Mouse (Mus musculus) neural tube, embryonic 13.5 days (tissue): ENCODE measurements at regions not wholly inside any gene's neighbourhood (a gene's known extent, or its start where the extent isn't known, plus 50 kb on each side); places are given as distances from the start of the nearest gene placed in this dataset.

Experiments
- ATAC-seq: fragments of 200-750 bp; cut with Nextera tagmentation; 2 replicates; pipeline ENCODE4 v1.8.0; 2017; ENCODE audit warnings: low read depth, mild to moderate bottlenecking, moderate TSS enrichment, moderate library complexity
- H3K27ac ChIP-seq: fragments of 300-500 bp; sonication (generic); replicated peaks from 2 replicates; pipeline ENCODE4 v1.5.1; 2015; ENCODE audit warnings: moderate library complexity, mild to moderate bottlenecking, inconsistent platforms
- H3K27me3 ChIP-seq: fragments of 300-500 bp; sonication (generic); 2 replicates; pipeline ENCODE4 v1.6.1; 2015; ENCODE audit warnings: mild to moderate bottlenecking, inconsistent platforms
- H3K36me3 ChIP-seq: fragments of 300-500 bp; sonication (generic); 2 replicates; pipeline ENCODE4 v1.6.1; 2015; ENCODE audit warnings: mild to moderate bottlenecking, inconsistent platforms
- H3K4me1 ChIP-seq: fragments of 300-500 bp; sonication (generic); replicated peaks from 2 replicates; pipeline ENCODE4 v1.6.1; 2015; ENCODE audit warnings: inconsistent platforms
- H3K4me2 ChIP-seq: fragments of 300-500 bp; sonication (generic); 2 replicates; pipeline ENCODE4 v1.6.1; 2015; ENCODE audit warnings: inconsistent platforms, mild to moderate bottlenecking, moderate library complexity
- H3K4me3 ChIP-seq: fragments of 300-500 bp; sonication (generic); 2 replicates; pipeline ENCODE4 v1.5.1; 2015; ENCODE audit warnings: mild to moderate bottlenecking, inconsistent platforms
- H3K9ac ChIP-seq: fragments of 300-500 bp; sonication (generic); 2 replicates; pipeline ENCODE4 v1.6.1; 2015; ENCODE audit warnings: moderate library complexity, mild to moderate bottlenecking, inconsistent platforms
- H3K9me3 ChIP-seq: fragments of 300-500 bp; sonication (generic); 2 replicates; pipeline ENCODE4 v1.6.1; 2016; ENCODE audit warnings: inconsistent platforms
- WGBS: fragments of 180-500 bp; shearing (Covaris S2); methylation state at CpG from one replicate; pipeline ENCODE4 v1.1.7; 2015; 5-methylcytosine and 5-hydroxymethylcytosine counted together

- peaks cover 6% of the 10 kb centered on the region for H3K4me1 ChIP-seq
- peaks cover 53% of the 10 kb centered on the region for H3K27me3 ChIP-seq
- H3K9me3 ChIP-seq = no peaks in the 10 kb centered on the region
- H3K4me3 ChIP-seq = no peak overlapping the region
- ATAC-seq = no peak
- H3K9ac ChIP-seq = no peak overlapping the region
- H3K27ac ChIP-seq = no peak overlapping the region
- no peak overlapping the region for H3K4me2 ChIP-seq
- no peaks in the 10 kb centered on the region for H3K36me3 ChIP-seq
- 88% methylated on average over 18 of the region's 18 CpGs for WGBS
Measured at GRCm38 (mm10) chr19:37795552-37796343, 98.2 kb downstream of the Cyp26a1 start.

- H3K27ac ChIP-seq = no peak overlapping the region
- WGBS = 74% methylated on average over 3 of the region's 3 CpGs
- peaks cover 17% of the 10 kb centered on the region for H3K27me3 ChIP-seq
- no peak overlapping the region for H3K4me3 ChIP-seq
- H3K9ac ChIP-seq = no peak overlapping the region
- H3K4me2 ChIP-seq = no peak overlapping the region
- H3K9me3 ChIP-seq = no peaks in the 10 kb centered on the region
- H3K36me3 ChIP-seq = no peaks in the 10 kb centered on the region
- no peak for ATAC-seq
- no peaks in the 10 kb centered on the region for H3K4me1 ChIP-seq
Measured at GRCm38 (mm10) chr19:37800161-37800660, 102.6 kb downstream of the Cyp26a1 start.

GRCm38 (mm10) chr19:37809666-37810065 is 112.1 kb downstream of the Cyp26a1 start:
- 84% methylated on average over 11 of the region's 11 CpGs for WGBS
- Histone ChIP-seq H3K36me3 (no peaks in the 10 kb centered on the region), H3K4me1 (peaks cover 16% of the 10 kb centered on the region), H3K9ac (no peak overlapping the region), H3K27me3 (no peaks in the 10 kb centered on the region), H3K4me2 (no peak overlapping the region), H3K9me3 (no peaks in the 10 kb centered on the region), H3K4me3 (no peak overlapping the region), H3K27ac (no peak overlapping the region)
- no peak for ATAC-seq

GRCm38 (mm10) chr19:37814089-37815073 is 116.8 kb downstream of the Cyp26a1 start:
- H3K4me2 ChIP-seq = peak overlapping the region; percentile 31
- no peak overlapping the region for H3K9ac ChIP-seq
- H3K9me3 ChIP-seq = no peaks in the 10 kb centered on the region
- no peak overlapping the region for H3K27ac ChIP-seq
- peaks cover 18% of the 10 kb centered on the region for H3K4me1 ChIP-seq
- ATAC-seq = no peak
- 14% methylated on average over 19 of the region's 19 CpGs for WGBS
- no peaks in the 10 kb centered on the region for H3K36me3 ChIP-seq
- no peak overlapping the region for H3K4me3 ChIP-seq
- H3K27me3 ChIP-seq = no peaks in the 10 kb centered on the region

GRCm38 (mm10) chr19:37815627-37816026 is 118.0 kb downstream of the Cyp26a1 start:
- Histone ChIP-seq H3K9ac (no peak overlapping the region), H3K36me3 (no peaks in the 10 kb centered on the region), H3K4me1 (peaks cover 18% of the 10 kb centered on the region), H3K4me3 (no peak overlapping the region), H3K9me3 (no peaks in the 10 kb centered on the region), H3K27ac (no peak overlapping the region), H3K4me2 (no peak overlapping the region), H3K27me3 (no peaks in the 10 kb centered on the region)
- no peak for ATAC-seq
- 76% methylated on average over 2 of the region's 2 CpGs for WGBS

- no peaks in the 10 kb centered on the region for H3K4me1 ChIP-seq
- 63% methylated on average over 3 of the region's 3 CpGs for WGBS
- H3K4me2 ChIP-seq = no peak overlapping the region
- H3K9me3 ChIP-seq = no peaks in the 10 kb centered on the region
- no peak overlapping the region for H3K9ac ChIP-seq
- no peaks in the 10 kb centered on the region for H3K36me3 ChIP-seq
- no peak overlapping the region for H3K4me3 ChIP-seq
- no peaks in the 10 kb centered on the region for H3K27me3 ChIP-seq
- ATAC-seq = no peak
- no peak overlapping the region for H3K27ac ChIP-seq
Measured at GRCm38 (mm10) chr19:37821243-37821642, 123.6 kb downstream of the Cyp26a1 start.

- no peak for ATAC-seq
- Histone ChIP-seq H3K9me3 (no peaks in the 10 kb centered on the region), H3K27me3 (no peaks in the 10 kb centered on the region), H3K4me2 (no peak overlapping the region), H3K27ac (no peak overlapping the region), H3K36me3 (no peaks in the 10 kb centered on the region), H3K9ac (no peak overlapping the region), H3K4me1 (no peaks in the 10 kb centered on the region), H3K4me3 (no peak overlapping the region)
- 86% methylated on average over 3 of the region's 3 CpGs for WGBS
Measured at GRCm38 (mm10) chr19:37821671-37822190, 124.1 kb downstream of the Cyp26a1 start.

- 87% methylated on average over 5 of the region's 5 CpGs for WGBS
- Histone ChIP-seq H3K27me3 (no peaks in the 10 kb centered on the region), H3K9ac (no peak overlapping the region), H3K36me3 (no peaks in the 10 kb centered on the region), H3K9me3 (no peaks in the 10 kb centered on the region), H3K4me1 (no peaks in the 10 kb centered on the region), H3K27ac (no peak overlapping the region), H3K4me2 (no peak overlapping the region), H3K4me3 (no peak overlapping the region)
- no peak for ATAC-seq
Measured at GRCm38 (mm10) chr19:37824155-37824554, 126.6 kb downstream of the Cyp26a1 start.

- H3K4me2 ChIP-seq = no peak overlapping the region
- no peaks in the 10 kb centered on the region for H3K9me3 ChIP-seq
- no peaks in the 10 kb centered on the region for H3K36me3 ChIP-seq
- ATAC-seq = no peak
- H3K4me3 ChIP-seq = no peak overlapping the region
- no peak overlapping the region for H3K27ac ChIP-seq
- no peaks in the 10 kb centered on the region for H3K27me3 ChIP-seq
- no peak overlapping the region for H3K9ac ChIP-seq
- H3K4me1 ChIP-seq = no peaks in the 10 kb centered on the region
Measured at GRCm38 (mm10) chr19:37831406-37831805, 133.8 kb downstream of the Cyp26a1 start.

- H3K27me3 ChIP-seq = no peaks in the 10 kb centered on the region
- H3K9me3 ChIP-seq = no peaks in the 10 kb centered on the region
- no peaks in the 10 kb centered on the region for H3K4me1 ChIP-seq
- H3K9ac ChIP-seq = no peak overlapping the region
- no peaks in the 10 kb centered on the region for H3K36me3 ChIP-seq
- H3K4me3 ChIP-seq = no peak overlapping the region
- WGBS = 44% methylated on average over 5 of the region's 5 CpGs
- H3K27ac ChIP-seq = no peak overlapping the region
- ATAC-seq = no peak
- H3K4me2 ChIP-seq = no peak overlapping the region
Measured at GRCm38 (mm10) chr19:37836900-37837299, 139.3 kb downstream of the Cyp26a1 start.
